Mouse (Mus musculus) lung, adult 2 months (tissue): ENCODE results near the gene Dnase1l3. TPM values are rescaled to one million over a fixed set of nuclear protein-coding genes. Genes with fewer than 3 reads are reported as not detected.

Source experiments
- DNase-seq: peaks from one replicate; pipeline ENCODE4 v3.0.0; 2022
- H3K4me1 ChIP-seq: fragments of 200-500 bp; 2 replicates; pipeline ENCODE4 v1.6.1; 2011; ENCODE audit warnings: low read length; ENCODE audit not compliant: control insufficient read depth, insufficient read depth
- H3K4me3 ChIP-seq: fragments of 200-500 bp; replicated peaks from 2 replicates; pipeline ENCODE3; 2011; ENCODE audit warnings: low read depth, mild to moderate bottlenecking, control low read depth, low read length; ENCODE audit errors: extremely low read depth
- CTCF ChIP-seq: fragments of 200-500 bp; IDR thresholded peaks from 2 replicates; pipeline ENCODE4 v1.5.1; 2011; ENCODE audit warnings: mild to moderate bottlenecking, low read length, control low read depth; ENCODE audit not compliant: insufficient read depth
- POLR2A ChIP-seq: fragments of 200-500 bp; IDR thresholded peaks from 2 replicates; pipeline ENCODE4 v1.6.1; 2011; ENCODE audit warnings: low read depth, mild to moderate bottlenecking, control low read depth, low read length, borderline replicate concordance; ENCODE audit errors: extremely low read depth
- WGBS: fragments of 180-500 bp; shearing (Covaris S2); methylation state at CpG from one replicate; pipeline ENCODE4 v1.1.7; 2018; 5-methylcytosine and 5-hydroxymethylcytosine counted together
- polyA plus RNA-seq: library from polyadenylated mRNA; depleted of rRNA; stranded (reverse); fragments of >200 nt; gene quantifications from 2 replicates; pipeline ENCODE4 v1.2.3, GENCODE M21; 2012

Dnase1l3 gene
- polyA plus RNA-seq, 1 experiment, result 1.9 TPM

DNA sequence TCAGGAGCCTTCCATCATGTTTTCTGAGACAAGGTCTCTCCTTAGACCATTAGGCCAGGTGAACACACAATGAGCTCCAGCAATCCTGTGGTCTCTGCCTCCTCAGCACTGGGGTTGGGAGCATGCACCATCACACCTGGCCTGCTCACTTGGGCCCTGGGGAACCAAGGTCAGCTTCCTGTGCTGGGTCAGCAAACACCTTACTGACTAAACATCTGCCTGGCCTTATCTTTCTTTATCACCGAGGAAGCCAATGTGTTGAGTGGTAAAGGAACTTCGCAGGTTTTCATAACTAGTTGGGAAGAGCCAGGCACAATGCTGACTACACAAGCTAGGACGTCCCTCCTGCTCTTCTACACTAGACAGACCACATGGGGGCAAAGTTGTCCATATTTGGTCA lies 4.4 kb downstream of the Dnase1l3 start:
- Histone ChIP-seq H3K4me3 (no peak overlapping the region), H3K4me1 (no peaks in the 10 kb centered on the region)
- 48% methylated on average over 3 of the region's 3 CpGs for WGBS
- TF ChIP-seq POLR2A, result no peak
- TF ChIP-seq CTCF, result no peak
- no peak for DNase-seq

- H3K4me1 ChIP-seq, result no peaks in the 10 kb centered on the region
- TF ChIP-seq CTCF (no peak), POLR2A (no peak)
- 69% methylated on average over 1 of the region's 1 CpGs for WGBS
- no peak overlapping the region for H3K4me3 ChIP-seq
- no peak for DNase-seq
Observed at GRCm38 (mm10) chr14:7989371-7989770, 5.0 kb downstream of the Dnase1l3 start.

DNA sequence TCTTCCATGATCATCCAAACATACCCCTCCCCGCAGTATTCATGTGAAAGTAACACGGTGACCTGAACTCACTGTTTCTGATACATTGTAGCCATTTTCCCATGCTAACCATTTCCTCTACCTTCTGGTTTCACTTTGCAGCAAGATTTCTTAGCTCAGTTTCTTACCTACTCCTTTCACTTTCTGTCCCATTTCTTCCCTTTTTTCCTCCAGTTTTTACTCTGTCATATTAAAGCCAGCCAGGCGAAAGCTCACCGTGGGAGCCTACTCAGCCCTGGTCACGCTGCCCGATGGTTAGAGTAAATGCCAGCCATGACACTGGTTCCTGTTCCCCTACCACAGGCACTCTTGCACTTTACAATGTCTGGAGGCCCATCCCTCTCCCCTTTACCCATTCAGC lies 7.5 kb downstream of the Dnase1l3 start:
- 79% methylated on average over 6 of the region's 6 CpGs for WGBS
- no peak for DNase-seq
- TF ChIP-seq POLR2A (no peak), CTCF (no peak)
- H3K4me3 ChIP-seq, result no peak overlapping the region
- no peaks in the 10 kb centered on the region for H3K4me1 ChIP-seq

DNA sequence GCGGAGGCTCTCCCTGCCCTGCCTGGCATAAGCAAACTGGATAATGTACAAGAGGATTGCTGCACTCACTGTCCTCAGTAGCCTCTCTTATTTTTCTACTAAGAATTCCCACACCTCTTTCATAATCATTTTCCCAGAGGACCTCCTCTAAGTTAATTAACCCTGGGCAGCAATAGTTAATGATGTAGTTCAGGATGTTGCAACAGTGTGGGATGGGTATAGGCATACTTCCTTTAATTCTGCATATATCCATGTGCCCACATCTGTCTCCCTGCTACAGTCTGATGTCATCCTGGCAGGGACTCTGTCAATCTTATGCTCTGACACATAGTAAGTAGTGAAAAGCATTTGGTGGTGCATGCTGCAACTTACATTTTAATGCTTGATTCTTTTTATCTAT lies 13.1 kb downstream of the Dnase1l3 start:
- no peak for DNase-seq
- Histone ChIP-seq H3K4me1 (no peaks in the 10 kb centered on the region), H3K4me3 (no peak overlapping the region)
- 80% methylated on average over 1 of the region's 1 CpGs for WGBS
- TF ChIP-seq CTCF, result no peak
- TF ChIP-seq POLR2A, result no peak

DNA sequence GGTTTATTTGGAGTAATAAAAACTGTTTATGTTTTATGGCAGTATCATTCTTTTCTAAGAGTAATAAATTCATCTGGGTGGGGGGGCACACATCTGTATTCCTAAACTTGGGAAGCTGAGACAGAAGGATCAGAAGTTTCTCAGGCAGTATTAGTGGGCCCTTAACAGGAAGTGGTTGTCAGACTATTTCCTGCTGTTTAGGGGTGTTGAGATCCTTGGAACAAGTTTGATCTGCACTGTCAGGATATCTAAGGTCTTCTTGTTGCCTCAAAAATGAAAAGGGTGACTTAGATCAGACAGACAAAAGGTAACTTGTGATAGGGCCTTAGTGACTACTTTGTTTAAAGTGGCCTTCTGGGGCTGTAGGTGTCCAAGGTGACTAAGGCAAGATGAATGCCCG lies 16.2 kb downstream of the Dnase1l3 start:
- TF ChIP-seq CTCF, result no peak
- no peak for TF ChIP-seq POLR2A
- H3K4me1 ChIP-seq, result no peaks in the 10 kb centered on the region
- DNase-seq, result no peak
- no peak overlapping the region for H3K4me3 ChIP-seq
- WGBS, result 78% methylated on average over 1 of the region's 1 CpGs

DNA sequence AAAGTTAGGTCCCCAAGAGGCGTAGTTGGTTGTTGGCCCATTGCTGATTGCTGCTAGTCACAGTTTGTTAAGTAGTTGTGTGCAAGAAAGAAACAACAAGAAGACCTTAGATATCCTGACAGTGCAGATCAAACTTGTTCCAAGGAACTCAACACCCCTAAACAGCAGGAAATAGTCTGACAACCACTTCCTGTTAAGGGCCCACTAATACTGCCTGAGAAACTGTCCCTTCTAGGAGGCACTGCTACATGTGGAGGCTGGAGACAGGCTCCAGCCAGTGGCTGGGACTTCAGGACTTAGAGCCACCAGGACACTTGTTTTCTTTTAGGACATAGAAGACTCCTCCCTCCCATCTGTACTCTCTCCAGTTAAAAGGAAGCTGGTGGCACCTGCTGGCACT lies 16.9 kb downstream of the Dnase1l3 start:
- 98% methylated on average over 1 of the region's 1 CpGs for WGBS
- TF ChIP-seq CTCF, result no peak
- TF ChIP-seq POLR2A, result no peak
- Histone ChIP-seq H3K4me3 (no peak overlapping the region), H3K4me1 (no peaks in the 10 kb centered on the region)
- no peak for DNase-seq

DNA sequence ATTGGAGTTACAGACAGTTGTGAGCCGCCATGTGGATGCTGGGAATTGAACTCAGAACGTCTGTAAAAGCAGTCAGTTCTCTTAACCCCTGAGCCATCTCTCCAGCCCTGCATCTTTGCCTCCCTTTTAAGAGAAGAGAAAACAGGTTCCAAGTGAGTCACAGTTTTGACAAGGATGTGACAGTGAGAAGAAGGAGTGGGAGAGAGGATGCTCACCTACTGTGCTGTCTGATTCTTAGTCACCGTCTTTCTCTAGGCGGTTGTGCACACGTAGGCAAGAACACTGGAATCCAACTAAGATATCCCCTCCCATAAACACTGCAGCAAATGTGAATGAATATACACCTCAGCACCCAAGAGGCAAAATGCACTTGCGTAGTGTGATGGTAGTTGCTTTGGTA lies 19.2 kb downstream of the Dnase1l3 start:
- H3K4me3 ChIP-seq, result no peak overlapping the region
- no peak for DNase-seq
- TF ChIP-seq CTCF (no peak), POLR2A (no peak)
- 74% methylated on average over 6 of the region's 6 CpGs for WGBS
- no peaks in the 10 kb centered on the region for H3K4me1 ChIP-seq

GRCm38 (mm10) chr14:7974643-7975042 lies 19.7 kb downstream of the Dnase1l3 start:
- 85% methylated on average over 1 of the region's 1 CpGs for WGBS
- Histone ChIP-seq H3K4me1 (no peaks in the 10 kb centered on the region), H3K4me3 (no peak overlapping the region)
- DNase-seq, result no peak
- TF ChIP-seq CTCF (no peak), POLR2A (no peak)

GRCm38 (mm10) chr14:7971889-7972493 lies 22.4 kb downstream of the Dnase1l3 start:
- 55% methylated on average over 10 of the region's 10 CpGs for WGBS
- TF ChIP-seq POLR2A (no peak), CTCF (no peak)

DNA sequence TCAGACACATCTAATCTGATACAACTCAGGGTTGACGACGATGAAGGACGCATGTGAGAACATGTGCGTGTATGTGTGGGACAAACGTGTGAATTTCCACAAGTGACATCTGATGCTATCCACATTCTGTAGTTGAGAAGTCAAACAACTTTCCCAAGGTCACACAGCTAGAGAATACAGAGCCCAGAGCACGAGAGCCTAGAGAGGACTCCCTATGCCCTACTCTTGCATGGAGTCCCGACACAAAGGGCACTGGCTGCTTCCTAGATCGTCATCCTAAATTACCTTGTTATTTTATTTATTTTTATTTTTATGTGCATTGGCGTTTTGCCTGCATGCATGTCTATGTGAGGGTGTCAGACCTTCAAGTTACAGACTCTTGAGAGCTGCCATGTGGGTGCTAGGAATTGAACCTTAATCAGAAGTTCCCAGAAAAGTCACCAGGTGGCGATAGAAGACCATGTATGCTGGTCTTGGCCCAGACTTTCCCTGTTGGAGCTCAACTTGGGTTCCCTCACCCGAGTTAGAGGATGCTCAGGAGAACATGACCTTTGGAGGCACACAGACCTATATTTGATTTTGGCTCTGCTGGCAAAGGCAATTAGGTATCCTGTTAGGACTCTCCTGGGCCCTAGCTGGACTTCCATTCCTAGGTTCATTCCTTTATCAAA lies 30.0 kb downstream of the Dnase1l3 start:
- peak; percentile 51 for DNase-seq
- Histone ChIP-seq H3K4me1 (no peaks in the 10 kb centered on the region), H3K4me3 (no peak overlapping the region)
- 54% methylated on average over 11 of the region's 11 CpGs for WGBS
- TF ChIP-seq CTCF (peak; percentile 75), POLR2A (no peak)

More at GRCm38 (mm10) chr14:7971889-7972493, 22.4 kb downstream of the Dnase1l3 start:
- H3K4me1 ChIP-seq, result no peaks in the 10 kb centered on the region
- DNase-seq, result no peak
- no peak overlapping the region for H3K4me3 ChIP-seq

DNA sequence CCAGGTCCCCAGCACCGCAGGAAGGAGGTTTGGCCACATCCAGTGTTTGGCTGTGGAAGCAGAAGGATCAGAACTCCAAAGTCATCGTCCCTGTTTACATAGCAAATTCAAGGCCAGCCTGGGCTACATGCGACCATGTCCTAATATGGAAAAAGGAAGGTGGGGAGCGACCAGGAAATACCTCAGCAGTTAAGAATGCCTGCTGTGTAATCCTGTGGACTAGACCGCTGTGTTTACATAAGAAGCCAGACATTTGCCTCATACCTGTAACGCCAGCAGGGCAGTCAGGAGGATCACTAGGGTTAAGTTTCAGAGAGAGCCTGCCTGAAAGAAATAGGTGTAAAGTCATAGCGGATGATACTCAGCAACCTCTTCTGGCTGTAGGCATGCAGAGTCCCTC lies 31.2 kb downstream of the Dnase1l3 start:
- Histone ChIP-seq H3K4me3 (no peak overlapping the region), H3K4me1 (no peaks in the 10 kb centered on the region)
- 48% methylated on average over 7 of the region's 7 CpGs for WGBS
- DNase-seq, result no peak
- no peak for TF ChIP-seq POLR2A
- no peak for TF ChIP-seq CTCF
